Comparison of ENCODE assay signal across 21 mouse cellular contexts in the genomic region with DNA sequence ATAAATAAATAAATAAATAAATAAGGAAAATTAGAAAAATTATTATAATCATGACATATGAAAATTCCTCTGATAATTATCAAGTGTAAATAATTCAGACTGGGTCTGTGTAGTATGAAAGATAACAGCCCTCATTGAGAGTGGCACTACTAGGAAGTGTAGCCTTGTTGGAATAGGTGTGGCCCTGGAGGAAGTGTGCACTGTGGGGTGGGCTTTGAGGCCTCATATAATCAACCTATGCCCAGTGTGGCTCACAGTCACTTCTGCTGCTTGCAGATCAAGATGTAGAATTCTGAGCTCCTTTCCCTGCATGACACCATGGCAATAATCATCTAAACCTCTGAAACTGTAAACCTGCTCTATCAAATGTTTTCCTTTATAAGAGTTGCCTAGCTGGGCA. TPM values are rescaled to one million over a fixed set of nuclear protein-coding genes. Genes with fewer than 3 reads are reported as not detected.
"Had no signal": no experiment of that assay in that cellular context is flagged by ENCODE, and none has a peak within 500 bp of the region (broad histone marks: within the 10 kb centered on the region; RNA-seq: fewer than 3 reads in every experiment).

No protein-coding gene starts in this region.

- H3K9ac ChIP-seq: limb, embryonic 12.5 days; limb, embryonic 15.5 days; liver, embryonic 15.5 days; midbrain, embryonic 15.5 days; neural tube, embryonic 13.5 days; stomach, embryonic 15.5 days had no signal

- H3K27ac ChIP-seq: limb, embryonic 12.5 days; limb, embryonic 15.5 days; liver, embryonic 15.5 days; midbrain, embryonic 10.5 days; midbrain, embryonic 15.5 days; neural tube, embryonic 13.5 days; stomach, embryonic 15.5 days had no signal

- DNase-seq: kidney, adult 18-20 months; kidney, adult 9 months; kidney, postnatal 14 days; kidney, postnatal 4 days; left cerebral cortex, postnatal 4 days; lung, adult 2 months; lung, postnatal 14 days; lung, postnatal 4 days; retina, postnatal 1 day; right cerebral cortex, postnatal 25 days; spleen, adult 18-20 months; thymus, postnatal 25 days had no signal

- H3K27me3 ChIP-seq: limb, embryonic 12.5 days; limb, embryonic 15.5 days; liver, embryonic 15.5 days; midbrain, embryonic 15.5 days; neural tube, embryonic 13.5 days; stomach, embryonic 15.5 days had no signal

- H3K4me2 ChIP-seq: limb, embryonic 12.5 days; limb, embryonic 15.5 days; liver, embryonic 15.5 days; midbrain, embryonic 15.5 days; neural tube, embryonic 13.5 days; stomach, embryonic 15.5 days had no signal

- H3K4me3 ChIP-seq: limb, embryonic 12.5 days; limb, embryonic 15.5 days; liver, embryonic 15.5 days; midbrain, embryonic 10.5 days; midbrain, embryonic 15.5 days; neural tube, embryonic 13.5 days; stomach, embryonic 15.5 days had no signal

- H3K36me3 ChIP-seq: limb, embryonic 15.5 days; liver, embryonic 15.5 days; midbrain, embryonic 15.5 days; neural tube, embryonic 13.5 days; stomach, embryonic 15.5 days had no signal

- ATAC-seq: inflammation-experienced regulatory T-cells, adult 6 months; midbrain, embryonic 15.5 days had no signal

- H3K9me3 ChIP-seq: limb, embryonic 12.5 days; limb, embryonic 15.5 days; liver, embryonic 15.5 days; midbrain, embryonic 10.5 days; midbrain, embryonic 15.5 days; neural tube, embryonic 13.5 days; stomach, embryonic 15.5 days had no signal

- H3K4me1 ChIP-seq: limb, embryonic 15.5 days; liver, embryonic 15.5 days; midbrain, embryonic 10.5 days; midbrain, embryonic 15.5 days; stomach, embryonic 15.5 days had no signal

RNA-seq across cellular contexts. Expression of gene Olfml2a, which starts 28.9 kb away (rescaled TPM):
- total RNA-seq: neutrophil, adult 5-6 weeks had no signal
